Mouse (Mus musculus) kidney, postnatal 25 days (tissue): ENCODE measurements around the gene Tiparp.

Experiments used
- DNase-seq, 2 experiments: peaks; one replicate each; pipeline ENCODE4 v3.0.0; 2021; ENCODE audit warnings: mixed read lengths in 2 of 2

Tiparp gene

GRCm38 (mm10) chr3:65527691-65528601 lies at the start of gene Tiparp:
TSS of gene Tiparp (plus strand) at chr3:65528410.
- peak; percentile 92 to 96 for DNase-seq

- no peak for DNase-seq
These were observed 47.5 kb upstream of the Tiparp start for GRCm38 (mm10) chr3:65480676-65481075.

- no peak for DNase-seq
These were observed 45.9 kb upstream of the Tiparp start for GRCm38 (mm10) chr3:65482266-65482665.

GRCm38 (mm10) chr3:65482698-65483407 lies 45.4 kb upstream of the Tiparp start:
- DNase-seq: no peak

- DNase-seq: no peak
These were observed 44.0 kb upstream of the Tiparp start for GRCm38 (mm10) chr3:65484161-65484733.

- no peak for DNase-seq
These were observed 40.7 kb upstream of the Tiparp start for GRCm38 (mm10) chr3:65487419-65488088.

GRCm38 (mm10) chr3:65488556-65489244 lies 39.5 kb upstream of the Tiparp start:
- no peak for DNase-seq

GRCm38 (mm10) chr3:65489601-65490000 lies 38.6 kb upstream of the Tiparp start:
- no peak for DNase-seq

- peak; percentile 40 to 44 for DNase-seq
These were observed 33.9 kb upstream of the Tiparp start for GRCm38 (mm10) chr3:65494291-65494763.

- DNase-seq: no peak
These were observed 20.4 kb upstream of the Tiparp start for GRCm38 (mm10) chr3:65507766-65508165.

GRCm38 (mm10) chr3:65510588-65510987 lies 17.6 kb upstream of the Tiparp start:
- DNase-seq: no peak

- no peak for DNase-seq
These were observed 12.5 kb upstream of the Tiparp start for GRCm38 (mm10) chr3:65515751-65516150.

GRCm38 (mm10) chr3:65516526-65516925 lies 11.7 kb upstream of the Tiparp start:
- no peak for DNase-seq

- DNase-seq: no peak
These were observed 11.1 kb upstream of the Tiparp start for GRCm38 (mm10) chr3:65517141-65517540.

GRCm38 (mm10) chr3:65517747-65518527 lies 10.3 kb upstream of the Tiparp start:
- no peak for DNase-seq

- no peak for DNase-seq
These were observed 6.8 kb upstream of the Tiparp start for GRCm38 (mm10) chr3:65521391-65521790.

GRCm38 (mm10) chr3:65523397-65523796 lies 4.8 kb upstream of the Tiparp start:
- no peak for DNase-seq

- DNase-seq: no peak
These were observed 2.5 kb upstream of the Tiparp start for GRCm38 (mm10) chr3:65525731-65526130.

- DNase-seq: peak; percentile 29 to 43
These were observed 1.0 kb upstream of the Tiparp start for GRCm38 (mm10) chr3:65527196-65527595.

GRCm38 (mm10) chr3:65528614-65529470 lies 632 bp downstream of the Tiparp start:
- peak; percentile 70 to 84 for DNase-seq
